Mouse (Mus musculus): ENCODE results near the gene Tnfrsf25. TPM values are rescaled to one million over a fixed set of nuclear protein-coding genes. Genes with fewer than 3 reads are reported as not detected.
A peak's percentile ranks its signal among the peaks of the same experiment; 100 is the strongest.

Gene Tnfrsf25
- total RNA-seq, 2 experiments from 2014 or later: 46.5 to 65.3 TPM

GRCm38 (mm10) chr4:152145473-152145872 is 29.7 kb downstream of the Tnfrsf25 start:
- no peak for DNase-seq

GRCm38 (mm10) chr4:152146033-152146827 is 30.5 kb downstream of the Tnfrsf25 start:
- no peak for DNase-seq

GRCm38 (mm10) chr4:152150546-152150945 is 34.8 kb downstream of the Tnfrsf25 start:
- no peak for DNase-seq

- DNase-seq: no peak
Measured at GRCm38 (mm10) chr4:152151451-152151965, 35.8 kb downstream of the Tnfrsf25 start.

- no peak for DNase-seq
Measured at GRCm38 (mm10) chr4:152151966-152152544, 36.3 kb downstream of the Tnfrsf25 start, which contains the start of gene Espn. Gene Espn (minus strand): TSS chr4:152152371.

- peak; percentile 66 to 80 for DNase-seq
Measured at GRCm38 (mm10) chr4:152153771-152154177, 38.0 kb downstream of the Tnfrsf25 start.

GRCm38 (mm10) chr4:152155019-152155418 is 39.3 kb downstream of the Tnfrsf25 start:
- DNase-seq: no peak

GRCm38 (mm10) chr4:152157779-152158584 is 42.2 kb downstream of the Tnfrsf25 start:
- no peak for DNase-seq

- no peak for DNase-seq
Measured at GRCm38 (mm10) chr4:152158585-152159284, 43.0 kb downstream of the Tnfrsf25 start, which contains the start of gene Hes2. Gene Hes2 (plus strand): TSS chr4:152158867.

GRCm38 (mm10) chr4:152159285-152159678 is 43.5 kb downstream of the Tnfrsf25 start:
- no peak for DNase-seq

GRCm38 (mm10) chr4:152160748-152161147 is 45.0 kb downstream of the Tnfrsf25 start:
- DNase-seq: no peak

GRCm38 (mm10) chr4:152161601-152162000 is 45.9 kb downstream of the Tnfrsf25 start:
- DNase-seq: no peak

GRCm38 (mm10) chr4:152162748-152163147 is 47.0 kb downstream of the Tnfrsf25 start:
- DNase-seq: no peak

- peak in 1 of 2 experiments; percentile 61 for DNase-seq
Measured at GRCm38 (mm10) chr4:152165036-152165931, 49.5 kb downstream of the Tnfrsf25 start.

GRCm38 (mm10) chr4:152168052-152168451 is 52.3 kb downstream of the Tnfrsf25 start:
- no peak for DNase-seq

GRCm38 (mm10) chr4:152169103-152169502 is 53.4 kb downstream of the Tnfrsf25 start:
- DNase-seq: no peak

Measured in layer of hippocampus, postnatal 36 days (tissue).